Comparison of ENCODE assay signal across 18 mouse cellular contexts in genomic region chr2:146532493-146532892, GRCm38 (mm10). TPM values are rescaled to one million over a fixed set of nuclear protein-coding genes. Genes with fewer than 3 reads are reported as not detected.
DNase-seq lines count a peak whose midpoint lies in the region; ATAC-seq and TF ChIP-seq lines count a peak whose summit lies in the region.
"Had no signal": no experiment of that assay in that cellular context is flagged by ENCODE, and none has a peak within 500 bp of the region (broad histone marks: within the 10 kb centered on the region; RNA-seq: fewer than 3 reads in every experiment).

No protein-coding gene starts in this region.

- WGBS in heart, embryonic 14.5 days, result 79% methylated on average over 3 of the region's 3 CpGs
- WGBS in intestine, embryonic 14.5 days, result 79% methylated on average over 3 of the region's 3 CpGs
- 77% methylated on average over 3 of the region's 3 CpGs for WGBS in intestine, postnatal 0 days
- WGBS in kidney, postnatal 0 days, result 68% methylated on average over 3 of the region's 3 CpGs
- WGBS in stomach, embryonic 15.5 days, result 83% methylated on average over 3 of the region's 3 CpGs

- no peak overlapping the region for H3K9ac ChIP-seq in heart, embryonic 14.5 days (ENCODE audit: low read length)
- H3K9ac ChIP-seq in intestine, embryonic 14.5 days (ENCODE audit: low read length), result no peak overlapping the region
- H3K9ac ChIP-seq in intestine, postnatal 0 days (ENCODE audit: low read depth, low read length), result no peak overlapping the region
- H3K9ac ChIP-seq in kidney, postnatal 0 days (ENCODE audit: low read depth, low read length), result no peak overlapping the region
- no peak overlapping the region for H3K9ac ChIP-seq in stomach, embryonic 15.5 days
- H3K9ac ChIP-seq: embryonic facial prominence, embryonic 13.5 days; forebrain, embryonic 13.5 days; forebrain, postnatal 0 days; hindbrain, embryonic 15.5 days had no signal

- no peak overlapping the region for H3K4me3 ChIP-seq in heart, embryonic 14.5 days (ENCODE audit: control insufficient read depth in 1 of 2, insufficient read depth in 1 of 2, low read depth in 1 of 2, low read length in 2 of 2)
- no peak overlapping the region for H3K4me3 ChIP-seq in intestine, embryonic 14.5 days (ENCODE audit: low read depth, low read length)
- no peak overlapping the region for H3K4me3 ChIP-seq in intestine, postnatal 0 days (ENCODE audit: low read depth, low read length)
- H3K4me3 ChIP-seq in kidney, postnatal 0 days (replicated peaks; ENCODE audit: low read depth, low read length), result no peak overlapping the region
- no peak overlapping the region for H3K4me3 ChIP-seq in stomach, embryonic 15.5 days (replicated peaks)
- H3K4me3 ChIP-seq: embryonic facial prominence, embryonic 13.5 days; forebrain, embryonic 13.5 days; hindbrain, embryonic 15.5 days had no signal

- ATAC-seq in heart, embryonic 14.5 days (ENCODE audit: insufficient number of reproducible peaks, insufficient read depth, low FRiP score, low read depth), result no peak
- no peak for ATAC-seq in intestine, embryonic 14.5 days (replicated peaks; ENCODE audit: low FRiP score, low TSS enrichment, low read depth)
- no peak for ATAC-seq in intestine, postnatal 0 days
- ATAC-seq in kidney, postnatal 0 days (replicated peaks; ENCODE audit: low FRiP score, low read depth), result peak; percentile 40; the same call in 1 of the 2 replicates
- no peak for ATAC-seq in stomach, embryonic 15.5 days (ENCODE audit: insufficient read depth, low FRiP score, low read depth)
- ATAC-seq: forebrain, embryonic 13.5 days; forebrain, postnatal 0 days had no signal

- no peak for DNase-seq in heart, postnatal 25 days (ENCODE audit: low spot score)
- DNase-seq in intestine, embryonic 14.5 days (ENCODE audit: low spot score), result no peak
- no peak for DNase-seq in kidney, postnatal 0 days (ENCODE audit: low spot score)
- no peak for DNase-seq in kidney, postnatal 14 days
- no peak for DNase-seq in cerebellum, adult 11 months
- DNase-seq: adrenal gland, postnatal 14 days; cerebellum, adult 18-20 months; cerebellum, adult 9-11 months; cerebellum, postnatal 36 days; forebrain, postnatal 0 days; gastrocnemius, postnatal 14 days; heart, postnatal 14 days had no signal

- peak overlapping the region; percentile 16 to 47; a peak in 2 of 4 replicates for H3K27ac ChIP-seq in heart, embryonic 14.5 days (replicated peaks in 1 of 2; ENCODE audit: control insufficient read depth in 1 of 2, insufficient read depth in 1 of 2, low read depth in 2 of 2, low read length in 2 of 2)
- H3K27ac ChIP-seq in intestine, embryonic 14.5 days (ENCODE audit: low read depth), result peak overlapping the region; percentile 55
- no peak overlapping the region for H3K27ac ChIP-seq in intestine, postnatal 0 days (ENCODE audit: low read depth, low read length)
- no peak overlapping the region for H3K27ac ChIP-seq in kidney, postnatal 0 days
- peak overlapping the region; percentile 51; the same call in 1 of the 2 replicates for H3K27ac ChIP-seq in stomach, embryonic 15.5 days
- H3K27ac ChIP-seq: embryonic facial prominence, embryonic 13.5 days; forebrain, embryonic 13.5 days; hindbrain, embryonic 15.5 days had no signal

- H3K9me3 ChIP-seq in heart, embryonic 14.5 days (ENCODE audit: control insufficient read depth, low read length), result no peaks in the 10 kb centered on the region
- H3K9me3 ChIP-seq in intestine, embryonic 14.5 days (ENCODE audit: control insufficient read depth, low read length), result no peaks in the 10 kb centered on the region
- no peaks in the 10 kb centered on the region for H3K9me3 ChIP-seq in intestine, postnatal 0 days (ENCODE audit: control insufficient read depth)
- no peaks in the 10 kb centered on the region for H3K9me3 ChIP-seq in kidney, postnatal 0 days (replicated peaks; ENCODE audit: low read length)
- H3K9me3 ChIP-seq in stomach, embryonic 15.5 days, result no peaks in the 10 kb centered on the region
- H3K9me3 ChIP-seq: embryonic facial prominence, embryonic 13.5 days; forebrain, embryonic 13.5 days; hindbrain, embryonic 15.5 days had no signal

- peaks cover 3 to 9% of the 10 kb centered on the region in 2 experiments; a peak in 3 of 4 replicates for H3K4me1 ChIP-seq in heart, embryonic 14.5 days (ENCODE audit: control insufficient read depth in 2 of 2, insufficient read depth in 2 of 2, low read length in 2 of 2)
- no peaks in the 10 kb centered on the region for H3K4me1 ChIP-seq in intestine, embryonic 14.5 days (replicated peaks; ENCODE audit: control insufficient read depth, insufficient read depth, low read length)
- peaks cover 10% of the 10 kb centered on the region; the same call in 1 of the 2 replicates for H3K4me1 ChIP-seq in intestine, postnatal 0 days (replicated peaks; ENCODE audit: control insufficient read depth, insufficient read depth, low read length)
- no peaks in the 10 kb centered on the region for H3K4me1 ChIP-seq in kidney, postnatal 0 days (replicated peaks; ENCODE audit: insufficient read depth, low read length)
- H3K4me1 ChIP-seq in stomach, embryonic 15.5 days, result no peaks in the 10 kb centered on the region
- H3K4me1 ChIP-seq: embryonic facial prominence, embryonic 13.5 days; forebrain, embryonic 13.5 days; hindbrain, embryonic 15.5 days had no signal

- H3K4me2 ChIP-seq in heart, embryonic 14.5 days (ENCODE audit: low read length), result no peak overlapping the region
- no peak overlapping the region for H3K4me2 ChIP-seq in intestine, embryonic 14.5 days (ENCODE audit: low read length)
- no peak overlapping the region for H3K4me2 ChIP-seq in intestine, postnatal 0 days (replicated peaks; ENCODE audit: low read depth)
- H3K4me2 ChIP-seq in kidney, postnatal 0 days (ENCODE audit: low read length), result no peak overlapping the region
- H3K4me2 ChIP-seq in stomach, embryonic 15.5 days, result no peak overlapping the region
- H3K4me2 ChIP-seq: embryonic facial prominence, embryonic 13.5 days; forebrain, embryonic 13.5 days; hindbrain, embryonic 15.5 days had no signal

- TF ChIP-seq CTCF in intestine, postnatal 0 days (IDR thresholded peaks at IDR 0.05; ENCODE audit: low read depth), result no peak
- TF ChIP-seq CTCF in kidney, postnatal 0 days (IDR thresholded peaks at IDR 0.05; ENCODE audit: low read depth), result no peak

- H3K36me3 ChIP-seq in heart, embryonic 14.5 days (ENCODE audit: control insufficient read depth, insufficient read depth, low read length), result no peaks in the 10 kb centered on the region
- H3K36me3 ChIP-seq in intestine, embryonic 14.5 days (ENCODE audit: control insufficient read depth, insufficient read depth, low read length), result no peaks in the 10 kb centered on the region
- H3K36me3 ChIP-seq in intestine, postnatal 0 days (ENCODE audit: control insufficient read depth, insufficient read depth), result no peaks in the 10 kb centered on the region
- no peaks in the 10 kb centered on the region for H3K36me3 ChIP-seq in kidney, postnatal 0 days (ENCODE audit: insufficient read depth, low read length)
- no peaks in the 10 kb centered on the region for H3K36me3 ChIP-seq in stomach, embryonic 15.5 days
- H3K36me3 ChIP-seq: embryonic facial prominence, embryonic 13.5 days; hindbrain, embryonic 15.5 days had no signal

- intact Hi-C loops in heart, postnatal 25 days (cut with DNase I), result no loop called here

- no peaks in the 10 kb centered on the region for H3K27me3 ChIP-seq in heart, embryonic 14.5 days (ENCODE audit: control insufficient read depth, insufficient read depth, low read length)
- no peaks in the 10 kb centered on the region for H3K27me3 ChIP-seq in intestine, embryonic 14.5 days (replicated peaks; ENCODE audit: control insufficient read depth, insufficient read depth, low read length)
- no peaks in the 10 kb centered on the region for H3K27me3 ChIP-seq in intestine, postnatal 0 days (replicated peaks; ENCODE audit: control insufficient read depth, insufficient read depth, low read length)
- no peaks in the 10 kb centered on the region for H3K27me3 ChIP-seq in kidney, postnatal 0 days (ENCODE audit: insufficient read depth, low read length)
- no peaks in the 10 kb centered on the region for H3K27me3 ChIP-seq in stomach, embryonic 15.5 days (replicated peaks)
- H3K27me3 ChIP-seq: embryonic facial prominence, embryonic 13.5 days; forebrain, embryonic 13.5 days; hindbrain, embryonic 15.5 days had no signal

RNA-seq across cellular contexts. Expression of gene Ralgapa2, which starts 20.3 kb away (rescaled TPM):
- 11.0 and 13.0 TPM in 2 replicates for polyA plus RNA-seq in heart, embryonic 14.5 days (2014; fragmentation: Nextera tagmentation; extraction: Ambion mirVana)
- 10 to 100 TPM; 40.4 to 46.1 TPM for total RNA-seq in heart, postnatal 25 days (2021)
- 11.0 and 13.1 TPM in 2 replicates for polyA plus RNA-seq in intestine, embryonic 14.5 days (2014; fragmentation: Nextera tagmentation; extraction: Ambion mirVana)
- polyA plus RNA-seq in intestine, postnatal 0 days (2015; fragmentation: Nextera tagmentation; extraction: Ambion mirVana), result 4.9 and 6.1 TPM in 2 replicates
- polyA plus RNA-seq in kidney, postnatal 0 days (2015; fragmentation: Nextera tagmentation; extraction: Ambion mirVana), result 3.6 and 4.1 TPM in 2 replicates
- polyA plus RNA-seq in stomach, embryonic 15.5 days (2015; fragmentation: Nextera tagmentation; extraction: Ambion mirVana), result 8.5 and 9.0 TPM in 2 replicates

Comparison
In these comparisons a context has a peak if more than half of its experiments do, and no peak if none do; other contexts are left out.
1. H3K27ac ChIP-seq: peak in heart, embryonic 14.5 days (2 of 2), intestine, embryonic 14.5 days (single experiment) and stomach, embryonic 15.5 days (single experiment); none in intestine, postnatal 0 days (single experiment) and kidney, postnatal 0 days (single experiment).